ENCODE assay signal across 16 mouse cellular contexts in genomic region chr4:99662431-99662830, GRCm38 (mm10). TPM values are rescaled to one million over a fixed set of nuclear protein-coding genes. Genes with fewer than 3 reads are reported as not detected.
"Had no signal": no experiment of that assay in that cellular context is flagged by ENCODE, and none has a peak within 500 bp of the region (broad histone marks: within the 10 kb centered on the region; RNA-seq: fewer than 3 reads in every experiment).

No protein-coding gene starts in this region.

- H3K4me3 ChIP-seq: kidney, embryonic 15.5 days; left cerebral cortex, adult 2 months had no signal

- H3K27ac ChIP-seq: kidney, embryonic 15.5 days; left cerebral cortex, adult 2 months; limb, embryonic 12.5 days; liver, embryonic 14.5 days; stomach, postnatal 0 days had no signal

- H3K36me3 ChIP-seq: kidney, embryonic 15.5 days; limb, embryonic 12.5 days had no signal

- ATAC-seq: midbrain, embryonic 16.5 days had no signal

- DNase-seq: kidney, adult 2 months; kidney, postnatal 14 days; lung, adult 18-20 months; right cerebral cortex, adult 18-20 months; right cerebral cortex, postnatal 25 days; thymus, postnatal 4 days had no signal

- H3K4me2 ChIP-seq: kidney, embryonic 15.5 days; limb, embryonic 12.5 days had no signal

- H3K9ac ChIP-seq: kidney, embryonic 15.5 days; limb, embryonic 12.5 days; liver, embryonic 14.5 days had no signal

- H3K9me3 ChIP-seq: kidney, embryonic 15.5 days; limb, embryonic 12.5 days had no signal

RNA-seq across cellular contexts. Expression of gene Foxd3, which starts 6.3 kb away (rescaled TPM):
- total RNA-seq: layer of hippocampus, postnatal 25 days; left cerebral cortex, adult 2 months; left cerebral cortex, postnatal 14 days; liver, adult 2 months; megakaryocyte-erythroid progenitor cell, adult 5-6 weeks had no signal
- polyA plus RNA-seq: liver, adult 2 months had no signal
